ENCODE assay signal across 14 mouse cellular contexts in genomic region chr4:41257752-41258151, GRCm38 (mm10). TPM values are rescaled to one million over a fixed set of nuclear protein-coding genes. Genes with fewer than 3 reads are reported as not detected.
DNase-seq lines count a peak whose midpoint lies in the region; ATAC-seq lines count a peak whose summit lies in the region.
"Had no signal": no experiment of that assay in that cellular context is flagged by ENCODE, and none has a peak within 500 bp of the region (broad histone marks: within the 10 kb centered on the region; RNA-seq: fewer than 3 reads in every experiment).

No protein-coding gene starts in this region.

- H3K4me1 ChIP-seq in heart, embryonic 12.5 days (replicated peaks): peaks cover 36% of the 10 kb centered on the region
- peaks cover 40% of the 10 kb centered on the region for H3K4me1 ChIP-seq in heart, embryonic 15.5 days (replicated peaks)
- H3K4me1 ChIP-seq: embryonic facial prominence, embryonic 13.5 days; limb, embryonic 15.5 days had no signal

- WGBS in heart, embryonic 12.5 days: 58% methylated on average over 1 of the region's 1 CpGs
- WGBS in heart, embryonic 15.5 days: 45% methylated on average over 1 of the region's 1 CpGs

- no peaks in the 10 kb centered on the region for H3K27me3 ChIP-seq in heart, embryonic 12.5 days (replicated peaks)
- no peaks in the 10 kb centered on the region for H3K27me3 ChIP-seq in heart, embryonic 15.5 days
- H3K27me3 ChIP-seq: embryonic facial prominence, embryonic 13.5 days; limb, embryonic 15.5 days had no signal

- H3K36me3 ChIP-seq in heart, embryonic 12.5 days: peaks cover 13% of the 10 kb centered on the region
- 0 out of 2 replicates have a peak, but pooled peaks cover 2% of the 10 kb centered on the region for H3K36me3 ChIP-seq in heart, embryonic 15.5 days

- no peaks in the 10 kb centered on the region for H3K9me3 ChIP-seq in heart, embryonic 12.5 days (replicated peaks)
- H3K9me3 ChIP-seq in heart, embryonic 15.5 days (replicated peaks): no peaks in the 10 kb centered on the region
- H3K9me3 ChIP-seq: embryonic facial prominence, embryonic 13.5 days; limb, embryonic 15.5 days had no signal

- H3K4me3 ChIP-seq in heart, embryonic 12.5 days: no peak overlapping the region
- no peak overlapping the region for H3K4me3 ChIP-seq in heart, embryonic 15.5 days
- H3K4me3 ChIP-seq: embryonic facial prominence, embryonic 13.5 days; limb, embryonic 15.5 days had no signal

- ATAC-seq in heart, embryonic 12.5 days (ENCODE audit: insufficient number of reproducible peaks, low FRiP score): no peak
- ATAC-seq in heart, embryonic 15.5 days (replicated peaks; ENCODE audit: insufficient number of reproducible peaks, insufficient read depth, low FRiP score, low read depth): 0 out of 2 replicates have a peak, but pooled peaks have one; percentile 43
- ATAC-seq: CD4-positive, CD25-positive, alpha-beta regulatory T cell, adult 4 months; forebrain, postnatal 0 days; hindbrain, embryonic 16.5 days had no signal

- H3K4me2 ChIP-seq in heart, embryonic 12.5 days: no peak overlapping the region
- H3K4me2 ChIP-seq in heart, embryonic 15.5 days: no peak overlapping the region
- H3K4me2 ChIP-seq: embryonic facial prominence, embryonic 13.5 days; limb, embryonic 15.5 days had no signal

- H3K27ac ChIP-seq in heart, embryonic 12.5 days (ENCODE audit: poor library complexity, severe bottlenecking): peak overlapping the region; percentile 59
- H3K27ac ChIP-seq in heart, embryonic 15.5 days: peak overlapping the region; percentile 98
- H3K27ac ChIP-seq: embryonic facial prominence, embryonic 13.5 days; limb, embryonic 15.5 days had no signal

- no peak for DNase-seq in heart, adult 8-10 months (ENCODE audit: low spot score)
- peak; percentile 48 for DNase-seq in ovary, postnatal 36 days (ENCODE audit: low spot score)
- no peak for DNase-seq in ovary, postnatal 14 days (ENCODE audit: low spot score)
- DNase-seq in neural tube, embryonic 10.5 days (ENCODE audit: extremely low spot score, low spot score): no peak
- no peak for DNase-seq in embryo, embryonic 10 days (ENCODE audit: low spot score)
- DNase-seq: cerebellum, postnatal 36 days; forebrain, postnatal 0 days; lung, adult 2 months had no signal

- no peak overlapping the region for H3K9ac ChIP-seq in heart, embryonic 12.5 days
- H3K9ac ChIP-seq in heart, embryonic 15.5 days: no peak overlapping the region
- H3K9ac ChIP-seq: embryonic facial prominence, embryonic 13.5 days; forebrain, postnatal 0 days; limb, embryonic 15.5 days had no signal

RNA-seq across cellular contexts. Expression of gene Ubap2, which starts 17.2 kb away (rescaled TPM):
- polyA plus RNA-seq in heart, embryonic 12.5 days (2016; fragmentation: Nextera tagmentation; extraction: Ambion mirVana): 67.8 and 80.3 TPM in 2 replicates
- 10 to 100 TPM; 52.5 to 65.4 (median 57.5) TPM for total RNA-seq in heart, adult 8-10 months (2022)
- 47.0 and 58.1 TPM in 2 replicates for polyA plus RNA-seq in heart, embryonic 15.5 days (2015; fragmentation: Nextera tagmentation; extraction: Ambion mirVana)

RNA-seq across cellular contexts. Expression of gene Dcaf12, which starts 56.9 kb away (rescaled TPM):
- polyA plus RNA-seq in heart, embryonic 12.5 days (2016; fragmentation: Nextera tagmentation; extraction: Ambion mirVana): 47.0 and 47.3 TPM in 2 replicates
- total RNA-seq in heart, adult 8-10 months (2022): 10 to 100 TPM; 22.9 to 35.5 (median 27.7) TPM
- polyA plus RNA-seq in heart, embryonic 15.5 days (2015; fragmentation: Nextera tagmentation; extraction: Ambion mirVana): 50.2 and 57.2 TPM in 2 replicates
